Mouse (Mus musculus): ENCODE measurements at regions not wholly inside any gene's neighbourhood (a gene's known extent, or its start where the extent isn't known, plus 50 kb on each side); places are given as distances from the start of the nearest gene placed in this dataset.

- DNase-seq = no peak
Observed at GRCm38 (mm10) chr12:92292460-92293340, 443.7 kb upstream of the Sel1l start.

- no peak for DNase-seq
Observed at GRCm38 (mm10) chr12:92291490-92291889, 442.5 kb upstream of the Sel1l start.

- DNase-seq = no peak
Observed at GRCm38 (mm10) chr12:92285511-92285910, 436.6 kb upstream of the Sel1l start.

GRCm38 (mm10) chr12:92280470-92280869 is 431.5 kb upstream of the Sel1l start:
- no peak for DNase-seq

- no peak for DNase-seq
Observed at GRCm38 (mm10) chr12:92251962-92252361, 403.0 kb upstream of the Sel1l start.

- no peak for DNase-seq
Observed at GRCm38 (mm10) chr12:92246790-92247451, 398.0 kb upstream of the Sel1l start.

GRCm38 (mm10) chr12:92239956-92240699 is 391.2 kb upstream of the Sel1l start:
- no peak for DNase-seq

- DNase-seq = no peak
Observed at GRCm38 (mm10) chr12:92233650-92234408, 384.9 kb upstream of the Sel1l start.

GRCm38 (mm10) chr12:92228585-92228984 is 379.6 kb upstream of the Sel1l start:
- no peak for DNase-seq

GRCm38 (mm10) chr12:92203351-92203750 is 354.4 kb upstream of the Sel1l start:
- DNase-seq = no peak

GRCm38 (mm10) chr12:92200602-92201001 is 351.6 kb upstream of the Sel1l start:
- no peak for DNase-seq

- DNase-seq = no peak
Observed at GRCm38 (mm10) chr12:92198738-92199477, 350.0 kb upstream of the Sel1l start.

GRCm38 (mm10) chr12:92193934-92194685 is 345.2 kb upstream of the Sel1l start:
- DNase-seq = no peak

GRCm38 (mm10) chr12:92193199-92193933 is 344.4 kb upstream of the Sel1l start:
- DNase-seq = no peak

GRCm38 (mm10) chr12:92189022-92189421 is 340.1 kb upstream of the Sel1l start:
- DNase-seq = no peak

GRCm38 (mm10) chr12:92187133-92187482 is 338.2 kb upstream of the Sel1l start:
- no peak for DNase-seq

- DNase-seq = no peak
Observed at GRCm38 (mm10) chr12:92186448-92187132, 337.6 kb upstream of the Sel1l start.

- DNase-seq = no peak
Observed at GRCm38 (mm10) chr12:92179292-92179691, 330.3 kb upstream of the Sel1l start.

GRCm38 (mm10) chr12:92156726-92157125 is 307.8 kb upstream of the Sel1l start:
- no peak for DNase-seq

GRCm38 (mm10) chr12:92152922-92153235 is 303.9 kb upstream of the Sel1l start:
- DNase-seq = no peak
